Mouse (Mus musculus) CD4-positive, CD25-positive, alpha-beta regulatory T cell, adult 4 months (primary cell): ENCODE measurements around the gene Zfp619. TPM values are rescaled to one million over a fixed set of nuclear protein-coding genes. Genes with fewer than 3 reads are reported as not detected.
"Not testable (repeated sequence)": the region's sequence is repeated elsewhere in the genome, so short reads cannot be mapped to it uniquely, and the experiment has no call there.

ENCODE experiments used
- ATAC-seq: one replicate; pipeline ENCODE4 v1.8.0; 2017
- polyA plus RNA-seq, 2 experiments: library from polyadenylated mRNA; unstranded; fragments of 100-300 nt; shearing (Covaris generic); gene quantifications; one replicate each; pipeline ENCODE4 v1.2.1; 2017

Gene Zfp619
- polyA plus RNA-seq, 2 experiments from 2014 or later, result 0.92 to 1.0 TPM

DNA sequence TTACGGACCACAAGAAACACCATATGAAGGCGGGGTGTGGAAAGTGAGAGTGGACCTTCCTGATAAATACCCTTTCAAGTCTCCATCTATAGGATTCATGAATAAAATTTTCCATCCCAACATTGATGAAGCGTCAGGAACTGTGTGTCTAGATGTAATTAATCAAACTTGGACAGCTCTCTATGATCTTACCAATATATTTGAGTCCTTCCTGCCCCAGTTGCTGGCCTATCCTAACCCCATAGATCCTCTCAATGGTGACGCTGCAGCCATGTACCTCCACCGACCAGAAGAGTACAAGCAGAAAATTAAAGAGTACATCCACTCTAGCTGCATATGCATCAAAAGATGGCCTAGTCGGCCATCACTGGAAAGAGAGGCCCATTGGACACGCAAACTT, 71.5 kb downstream of the Zfp619 start:
- ATAC-seq, result not testable (repeated sequence)

Other genes starting within 250 kb of the Zfp619 start
- gene Gm5114, start 104.6 kb upstream of the Zfp619 start, polyA plus RNA-seq, result not detected